Mouse (Mus musculus) MEL (cell line): Measurements from ENCODE around the gene 1190007I07Rik. TPM values are rescaled to one million over a fixed set of nuclear protein-coding genes. Genes with fewer than 3 reads are reported as not detected.

Experiments
- DNase-seq: peaks from one replicate; pipeline ENCODE4 v3.0.0; 2011; ENCODE audit warnings: low read depth, low spot score
- H3K27ac ChIP-seq: 2 replicates; pipeline ENCODE4 v1.5.1; 2012; ENCODE audit warnings: low read depth, mild to moderate bottlenecking, control low read depth, low read length, moderate library complexity; ENCODE audit not compliant: control insufficient read depth
- H3K27me3 ChIP-seq, 2 experiments: fragments of 150-350 bp in 1 of 2; sonication (generic) in 1 of 2; 2 replicates each; pipeline ENCODE4 v1.6.1; 2012; ENCODE audit warnings: low read length in 2 of 2, mild to moderate bottlenecking in 2 of 2, improper control_type of control experiment in 1 of 2, moderate library complexity in 1 of 2; ENCODE audit not compliant: insufficient read depth in 2 of 2, control insufficient read depth in 1 of 2
- H3K36me3 ChIP-seq, 2 experiments: 2 replicates each; pipeline ENCODE4 v1.6.1; 2012 to 2014; ENCODE audit warnings: low read length in 2 of 2, improper control_type of control experiment in 1 of 2, inconsistent platforms in 1 of 2, mild to moderate bottlenecking in 1 of 2; ENCODE audit not compliant: insufficient read depth in 2 of 2, control insufficient read depth in 1 of 2
- H3K4me1 ChIP-seq, 2 experiments: fragments of 150-350 bp in 1 of 2; sonication (generic) in 1 of 2; 2 replicates each; pipeline ENCODE4 v1.6.1; 2012; ENCODE audit warnings: low read length in 2 of 2, improper control_type of control experiment in 1 of 2, mild to moderate bottlenecking in 1 of 2; ENCODE audit not compliant: insufficient read depth in 2 of 2, control insufficient read depth in 1 of 2
- H3K4me3 ChIP-seq, 2 experiments: fragments of 150-350 bp in 1 of 2; sonication (generic) in 1 of 2; 2 replicates each; pipeline ENCODE4 v1.5.1; 2012; ENCODE audit warnings: low read depth in 2 of 2, low read length in 2 of 2, mild to moderate bottlenecking in 2 of 2, moderate library complexity in 2 of 2, control low read depth in 1 of 2, improper control_type of control experiment in 1 of 2; ENCODE audit not compliant: control insufficient read depth in 1 of 2, insufficient read depth in 1 of 2
- H3K79me2 ChIP-seq: 2 replicates; pipeline ENCODE4 v1.6.1; 2012; ENCODE audit warnings: mild to moderate bottlenecking, low read length, moderate library complexity; ENCODE audit not compliant: control insufficient read depth, poor library complexity, insufficient read depth
- H3K9ac ChIP-seq: 2 replicates; pipeline ENCODE4 v1.6.1; 2012; ENCODE audit warnings: low read depth, mild to moderate bottlenecking, control low read depth, low read length, moderate library complexity; ENCODE audit not compliant: control insufficient read depth, poor library complexity, severe bottlenecking
- H3K9me3 ChIP-seq: fragments of 150-350 bp; sonication (generic); replicated peaks from 2 replicates; pipeline ENCODE4 v1.6.1; 2012; ENCODE audit warnings: mild to moderate bottlenecking, low read length, improper control_type of control experiment, moderate library complexity; ENCODE audit not compliant: insufficient read depth
- BHLHE40 ChIP-seq: IDR thresholded peaks from 2 replicates; pipeline ENCODE4 v1.6.1; 2012; ENCODE audit warnings: low read depth, mild to moderate bottlenecking, inconsistent platforms, low read length, improper control_type of control experiment, borderline replicate concordance
- CHD1 ChIP-seq: IDR thresholded peaks from 2 replicates; pipeline ENCODE4 v1.6.1; 2012; ENCODE audit warnings: low read depth, mild to moderate bottlenecking, inconsistent platforms, low read length, improper control_type of control experiment
- E2F4 ChIP-seq: IDR thresholded peaks from 2 replicates; pipeline ENCODE4 v1.6.1; 2011; ENCODE audit warnings: low read depth, low read length, improper control_type of control experiment, borderline replicate concordance
- ELF1 ChIP-seq: IDR thresholded peaks from 2 replicates; pipeline ENCODE4 v1.6.1; 2014; ENCODE audit warnings: low read depth, mild to moderate bottlenecking, inconsistent platforms, low read length, improper control_type of control experiment, moderate library complexity
- ETS1 ChIP-seq: IDR thresholded peaks from 2 replicates; pipeline ENCODE4 v1.6.1; 2012; ENCODE audit warnings: low read depth, mild to moderate bottlenecking, inconsistent platforms, low read length, improper control_type of control experiment, moderate library complexity
- GATA1 ChIP-seq: IDR thresholded peaks from 2 replicates; pipeline ENCODE4 v1.6.1; 2011; ENCODE audit warnings: low read depth, low read length, improper control_type of control experiment
- MAFK ChIP-seq: IDR thresholded peaks from 2 replicates; pipeline ENCODE4 v1.6.1; 2011; ENCODE audit warnings: low read depth, mild to moderate bottlenecking, low read length, improper control_type of control experiment, borderline replicate concordance
- MXI1 ChIP-seq: IDR thresholded peaks from 2 replicates; pipeline ENCODE4 v1.6.1; 2011; ENCODE audit warnings: mild to moderate bottlenecking, low read depth, low read length, improper control_type of control experiment
- MYC ChIP-seq: IDR thresholded peaks from 2 replicates; pipeline ENCODE4 v1.6.1; 2011; ENCODE audit warnings: low read depth, mild to moderate bottlenecking, low read length, improper control_type of control experiment, moderate library complexity
- NRF1 ChIP-seq: IDR thresholded peaks from 2 replicates; pipeline ENCODE4 v1.6.1; 2014; ENCODE audit warnings: low read depth, mild to moderate bottlenecking, inconsistent platforms, low read length, improper control_type of control experiment, moderate library complexity; ENCODE audit not compliant: poor library complexity, insufficient read depth, severe bottlenecking
- POLR2A ChIP-seq, 2 experiments: IDR thresholded peaks; 2 replicates each; pipeline ENCODE4 v1.6.1; 2011 to 2012; ENCODE audit warnings: low read length in 2 of 2, mild to moderate bottlenecking in 2 of 2, control low read depth in 1 of 2, improper control_type of control experiment in 1 of 2, low read depth in 1 of 2, moderate library complexity in 1 of 2; ENCODE audit not compliant: control insufficient read depth in 1 of 2, insufficient read depth in 1 of 2, poor library complexity in 1 of 2
- POLR2AphosphoS2 ChIP-seq: IDR thresholded peaks from 2 replicates; pipeline ENCODE4 v1.6.1; 2011; ENCODE audit warnings: low read length, improper control_type of control experiment
- RAD21 ChIP-seq: IDR thresholded peaks from 2 replicates; pipeline ENCODE4 v1.6.1; 2011; ENCODE audit warnings: mild to moderate bottlenecking, low read depth, low read length, improper control_type of control experiment
- RCOR1 ChIP-seq: IDR thresholded peaks from 2 replicates; pipeline ENCODE4 v1.6.1; 2012; ENCODE audit warnings: low read depth, mild to moderate bottlenecking, inconsistent platforms, low read length, improper control_type of control experiment
- SMC3 ChIP-seq: IDR thresholded peaks from 2 replicates; pipeline ENCODE4 v1.6.1; 2011; ENCODE audit warnings: low read depth, low read length, improper control_type of control experiment
- TAL1 ChIP-seq: IDR thresholded peaks from 2 replicates; pipeline ENCODE4 v1.6.1; 2012; ENCODE audit warnings: mild to moderate bottlenecking, inconsistent platforms, low read length, moderate library complexity, mixed read lengths
- TCF12 ChIP-seq: IDR thresholded peaks from 2 replicates; pipeline ENCODE4 v1.6.1; 2014; ENCODE audit warnings: low read depth, mild to moderate bottlenecking, inconsistent platforms, low read length, improper control_type of control experiment, moderate library complexity
- USF2 ChIP-seq, 2 experiments: IDR thresholded peaks; 2 replicates each; pipeline ENCODE4 v1.6.1; 2011 to 2012; ENCODE audit warnings: improper control_type of control experiment in 2 of 2, low read length in 2 of 2, borderline replicate concordance in 1 of 2, inconsistent platforms in 1 of 2, low read depth in 1 of 2, mild to moderate bottlenecking in 1 of 2; ENCODE audit not compliant: insufficient read depth in 1 of 2
- ZKSCAN1 ChIP-seq: IDR thresholded peaks from 2 replicates; pipeline ENCODE4 v1.6.1; 2012; ENCODE audit warnings: low read depth, mild to moderate bottlenecking, inconsistent platforms, low read length, improper control_type of control experiment, moderate library complexity
- ZMIZ1 ChIP-seq: IDR thresholded peaks from 2 replicates; pipeline ENCODE4 v1.6.1; 2012; ENCODE audit warnings: low read depth, mild to moderate bottlenecking, inconsistent platforms, low read length, improper control_type of control experiment, moderate library complexity
- polyA plus RNA-seq, 2 experiments: library from polyadenylated mRNA; stranded (reverse) in 1 of 2; unstranded in 1 of 2; fragments of >175 nt in 1 of 2; fragments of >200 nt in 1 of 2; gene quantifications; 2 replicates each; pipeline versions ENCODE4 v1.2.1 to v1.2.4; 2012; ENCODE audit warnings: low replicate concordance in 2 of 2, low read depth in 1 of 2; ENCODE audit not compliant: insufficient read length in 2 of 2, insufficient read depth in 1 of 2, missing spikeins in 1 of 2
- total RNA-seq: library from RNA; depleted of rRNA; stranded (reverse); fragments of 300-350 nt; gene quantifications from 2 replicates; pipeline ENCODE4 v1.2.3, GENCODE M21; 2012

Gene 1190007I07Rik
- total and polyA plus RNA-seq, 3 experiments, result 33.1 to 823 (median 49.7) TPM

- TF ChIP-seq E2F4 (no peak), RCOR1 (no peak), USF2 (IDR thresholded peaks at IDR 0.05; ENCODE audit: borderline replicate concordance in 1 of 2, insufficient read depth in 1 of 2, low read depth in 1 of 2, low read length in 2 of 2) (no peak), NRF1 (no peak), ZKSCAN1 (no peak), CHD1 (no peak), TAL1 (no peak), RAD21 (no peak), SMC3 (no peak), MAFK (no peak)
- TF ChIP-seq, all 39 proteins: peak for 0
- no peak overlapping the region for H3K27ac ChIP-seq
- no peak for DNase-seq
- no peaks in the 10 kb centered on the region for H3K4me1 ChIP-seq
- no peaks in the 10 kb centered on the region for H3K79me2 ChIP-seq
- peaks cover 0 to 1% of the 10 kb centered on the region in 2 experiments; a peak in 2 of 4 replicates for H3K27me3 ChIP-seq
- no peak overlapping the region for H3K4me3 ChIP-seq
- no peak overlapping the region for H3K9ac ChIP-seq
- peaks cover 0 to 3% of the 10 kb centered on the region in 2 experiments; a peak in 1 of 4 replicates for H3K36me3 ChIP-seq
- H3K9me3 ChIP-seq, result no peaks in the 10 kb centered on the region
These were observed 31.6 kb upstream of the 1190007I07Rik start for GRCm38 (mm10) chr10:82654581-82654980.

GRCm38 (mm10) chr10:82652625-82653024 is 29.6 kb upstream of the 1190007I07Rik start:
- H3K4me1 ChIP-seq, result no peaks in the 10 kb centered on the region

GRCm38 (mm10) chr10:82651221-82651620 is 28.2 kb upstream of the 1190007I07Rik start:
- no peak for TF ChIP-seq SMC3
- TF ChIP-seq POLR2A (IDR thresholded peaks at IDR 0.05; ENCODE audit: control insufficient read depth in 1 of 2, insufficient read depth in 1 of 2, low read depth in 1 of 2, low read length in 2 of 2, poor library complexity in 1 of 2), result no peak
- TF ChIP-seq MYC, result no peak
- TF ChIP-seq ZMIZ1, result no peak
- no peak for TF ChIP-seq POLR2AphosphoS2
- TF ChIP-seq ETS1, result no peak
- no peak for TF ChIP-seq BHLHE40
- TF ChIP-seq MXI1, result no peak
- TF ChIP-seq MAFK, result no peak
- no peak for TF ChIP-seq USF2 (IDR thresholded peaks at IDR 0.05; ENCODE audit: borderline replicate concordance in 1 of 2, insufficient read depth in 1 of 2, low read depth in 1 of 2, low read length in 2 of 2)
- TF ChIP-seq RCOR1, result no peak
- no peak for TF ChIP-seq GATA1
- TF ChIP-seq ZKSCAN1, result no peak
- TF ChIP-seq ELF1, result no peak
- TF ChIP-seq, all 39 proteins: peak for 0
- Histone ChIP-seq H3K4me3 (no peak overlapping the region), H3K36me3 (peaks cover 0 to 7% of the 10 kb centered on the region in 2 experiments; a peak in 2 of 4 replicates), H3K4me1 (no peaks in the 10 kb centered on the region), H3K27me3 (peaks cover 0 to 1% of the 10 kb centered on the region in 2 experiments; a peak in 1 of 4 replicates), H3K9me3 (no peaks in the 10 kb centered on the region), H3K27ac (no peak overlapping the region), H3K9ac (no peak overlapping the region), H3K79me2 (no peaks in the 10 kb centered on the region)
- DNase-seq, result no peak

More at GRCm38 (mm10) chr10:82652625-82653024, 29.6 kb upstream of the 1190007I07Rik start:
- no peak for TF ChIP-seq TCF12
- no peak for TF ChIP-seq MXI1
- Histone ChIP-seq H3K9ac (no peak overlapping the region), H3K9me3 (no peaks in the 10 kb centered on the region), H3K4me3 (no peak overlapping the region), H3K36me3 (peaks cover 0 to 3% of the 10 kb centered on the region in 2 experiments; a peak in 1 of 4 replicates), H3K27ac (no peak overlapping the region), H3K79me2 (no peaks in the 10 kb centered on the region), H3K27me3 (peaks cover 0 to 1% of the 10 kb centered on the region in 2 experiments; a peak in 1 of 4 replicates)
- no peak for DNase-seq
